Mouse (Mus musculus) bone marrow macrophage, adult 2 months (primary cell): ENCODE results near the gene Mis18a. TPM values are rescaled to one million over a fixed set of nuclear protein-coding genes. Genes with fewer than 3 reads are reported as not detected.

Source experiments
- H3K27ac ChIP-seq: 2 replicates; pipeline ENCODE4 v1.5.1; 2012; ENCODE audit warnings: low read depth, low read length; ENCODE audit not compliant: insufficient read depth
- H3K4me1 ChIP-seq: 2 replicates; pipeline ENCODE4 v1.6.1; 2012; ENCODE audit warnings: low read length; ENCODE audit not compliant: control insufficient read depth, insufficient read depth
- H3K4me3 ChIP-seq: 2 replicates; pipeline ENCODE4 v1.5.1; 2012; ENCODE audit warnings: mild to moderate bottlenecking, low read length, moderate library complexity; ENCODE audit not compliant: insufficient read depth
- CTCF ChIP-seq: IDR thresholded peaks from 2 replicates; pipeline ENCODE4 v1.5.1; 2012; ENCODE audit warnings: low read depth, mild to moderate bottlenecking, low read length, moderate library complexity
- POLR2A ChIP-seq: IDR thresholded peaks from 2 replicates; pipeline ENCODE4 v1.6.1; 2012; ENCODE audit warnings: mild to moderate bottlenecking, low read depth, low read length, borderline replicate concordance
- polyA plus RNA-seq: library from polyadenylated mRNA; stranded (reverse); fragments of >200 nt; gene quantifications from 2 replicates; pipeline ENCODE4 v1.2.4, GENCODE M21; 2012; ENCODE audit not compliant: missing spikeins, insufficient read depth, insufficient read length

Gene Mis18a
- polyA plus RNA-seq, 1 experiment, result 44.4 TPM

DNA sequence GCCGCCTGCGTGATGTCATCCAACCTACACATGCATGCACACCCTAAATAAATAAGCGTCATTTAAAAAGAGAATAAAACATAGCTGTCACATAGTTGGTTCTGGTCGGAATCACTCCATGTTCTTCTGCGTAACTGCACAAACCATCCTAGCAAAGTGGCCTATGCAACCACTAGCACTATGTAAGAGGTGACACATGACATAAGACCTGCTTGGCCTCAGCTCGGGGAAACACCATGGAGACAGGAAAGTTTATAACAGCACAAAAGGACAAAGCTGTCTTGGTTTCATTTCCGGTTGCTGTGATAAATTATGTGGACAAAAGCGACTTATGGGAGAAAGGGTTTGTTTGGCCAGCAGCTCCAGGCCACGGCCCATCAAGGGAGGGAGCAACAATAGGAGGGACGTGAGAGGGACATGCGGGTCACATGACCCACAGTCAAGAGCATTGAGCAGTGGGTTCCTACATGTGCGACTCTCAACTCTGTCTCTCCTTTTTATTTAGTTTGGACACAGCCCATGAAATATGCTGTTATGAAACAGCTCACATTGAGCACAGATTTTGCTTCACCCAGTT is 39.4 kb downstream of the Mis18a start:
- no peaks in the 10 kb centered on the region for H3K4me1 ChIP-seq
- H3K27ac ChIP-seq, result no peak overlapping the region
- H3K4me3 ChIP-seq, result no peak overlapping the region
- no peak for TF ChIP-seq CTCF
- TF ChIP-seq POLR2A, result no peak

DNA sequence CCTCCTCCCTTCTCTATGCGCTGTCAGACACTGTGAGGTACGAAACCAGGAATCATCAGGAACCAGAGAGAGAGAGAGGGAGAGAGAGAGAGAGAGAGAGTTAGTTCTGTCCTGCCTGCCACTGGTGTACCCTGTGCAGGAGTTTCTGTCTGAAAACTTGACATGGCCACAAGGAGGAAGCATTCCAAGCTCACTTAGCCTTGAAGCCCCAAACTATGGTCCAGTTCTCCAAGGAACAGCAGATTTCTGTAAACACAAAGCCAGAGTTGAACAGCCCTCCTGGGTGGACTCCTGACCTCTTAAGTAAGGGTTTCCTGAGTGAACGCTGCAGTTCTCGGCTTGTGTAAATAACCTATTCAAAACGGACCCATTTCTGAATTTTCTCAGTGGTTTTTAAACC is 40.2 kb downstream of the Mis18a start:
- H3K4me1 ChIP-seq, result no peaks in the 10 kb centered on the region
- no peak for TF ChIP-seq POLR2A
- no peak for TF ChIP-seq CTCF
- H3K27ac ChIP-seq, result no peak overlapping the region
- H3K4me3 ChIP-seq, result no peak overlapping the region

DNA sequence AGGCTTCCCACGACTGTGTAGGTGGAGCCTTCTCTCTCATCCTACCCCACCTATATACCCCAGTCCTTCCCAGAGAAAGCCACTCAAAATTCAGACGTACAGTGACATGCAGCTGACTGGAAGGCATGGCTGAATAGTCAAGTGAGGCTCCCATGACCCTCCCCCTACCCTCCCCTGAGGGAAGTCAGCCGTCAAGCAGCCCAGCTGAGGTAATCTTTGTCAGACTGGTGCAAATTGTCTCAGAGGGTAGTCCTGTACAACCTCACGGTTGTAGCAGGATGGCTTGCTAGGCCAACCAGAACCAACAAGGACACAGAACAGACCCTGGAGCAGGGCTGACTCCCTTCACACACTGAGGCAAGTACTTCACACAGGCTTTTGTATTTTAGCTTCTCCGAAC is 43.1 kb downstream of the Mis18a start:
- TF ChIP-seq CTCF (no peak), POLR2A (no peak)
- H3K27ac ChIP-seq, result no peak overlapping the region
- H3K4me3 ChIP-seq, result no peak overlapping the region
- peaks cover 9% of the 10 kb centered on the region; the same call in 1 of the 2 replicates for H3K4me1 ChIP-seq

DNA sequence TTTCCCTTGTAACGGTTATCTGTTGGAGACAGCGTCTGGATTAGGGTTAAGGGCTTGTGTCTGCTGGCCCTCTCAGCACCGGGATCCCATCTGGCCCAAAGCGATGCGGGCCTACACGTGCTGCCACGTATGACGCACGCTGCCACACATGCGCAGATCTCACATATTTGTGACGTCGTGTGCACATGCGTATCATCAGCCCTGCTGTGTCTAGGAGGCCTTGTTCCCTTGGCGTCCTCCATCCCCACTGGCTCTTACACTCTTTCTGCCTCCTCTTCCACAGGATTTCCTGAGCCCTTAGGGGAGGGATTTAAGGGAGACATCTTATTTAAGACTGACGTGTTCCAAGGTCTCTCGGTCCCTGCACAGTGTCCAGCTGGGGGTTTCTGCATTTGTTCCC is 47.2 kb downstream of the Mis18a start:
- Histone ChIP-seq H3K4me3 (no peak overlapping the region), H3K4me1 (peaks cover 25% of the 10 kb centered on the region), H3K27ac (no peak overlapping the region)
- TF ChIP-seq CTCF (no peak), POLR2A (no peak)

DNA sequence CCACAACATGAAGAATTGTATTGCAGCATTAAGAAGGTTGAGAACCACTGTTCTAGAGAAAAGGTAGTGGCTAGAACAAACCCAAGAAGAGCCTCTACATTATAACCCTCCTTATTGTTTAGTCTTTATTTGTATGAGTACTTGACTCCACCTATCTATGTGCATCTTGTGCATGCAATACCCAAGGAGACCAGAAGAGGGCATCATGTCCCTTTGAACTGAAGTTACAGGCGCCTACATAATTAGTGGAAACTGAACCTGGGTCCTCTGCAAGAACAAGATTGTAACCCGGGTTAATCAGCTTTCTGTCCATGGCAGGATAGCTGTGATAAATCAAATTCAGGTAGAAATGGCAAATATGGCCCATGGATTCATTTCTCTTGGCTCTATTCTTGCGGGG is 48.4 kb downstream of the Mis18a start:
- Histone ChIP-seq H3K4me3 (no peak overlapping the region), H3K4me1 (peaks cover 25% of the 10 kb centered on the region), H3K27ac (no peak overlapping the region)
- TF ChIP-seq POLR2A (no peak), CTCF (no peak)

DNA sequence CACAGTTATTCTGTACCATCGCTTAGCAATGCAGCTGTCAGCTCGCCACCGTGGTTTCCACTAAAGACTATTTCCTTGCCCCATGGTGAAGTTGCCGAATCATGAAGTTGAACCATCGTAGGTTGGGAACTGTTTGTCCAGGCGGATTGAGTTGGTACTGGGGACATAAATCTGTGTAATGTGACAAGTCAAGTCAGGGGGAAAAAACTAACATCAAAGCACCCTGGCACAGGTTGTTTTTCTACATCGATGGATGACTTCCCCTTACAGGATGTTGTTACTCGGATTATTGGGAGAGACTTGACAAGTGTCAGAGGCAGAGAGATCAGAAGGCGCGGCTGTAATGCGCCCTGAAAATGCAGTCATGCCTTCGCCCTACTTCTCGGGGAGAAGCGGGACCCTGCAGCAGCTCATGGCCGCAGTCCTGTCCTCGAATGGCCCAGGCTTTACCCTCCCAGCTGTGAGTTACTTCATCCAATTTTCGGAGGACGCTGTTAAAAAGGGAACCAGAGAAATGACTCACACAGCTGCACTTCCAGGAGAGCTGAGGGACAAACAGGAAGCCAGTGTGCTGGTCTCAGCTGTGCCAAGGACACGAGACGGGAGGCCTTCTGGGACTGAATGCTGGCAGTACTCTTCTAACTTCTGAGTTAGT is 50.2 kb downstream of the Mis18a start:
- peak overlapping the region; percentile 96 for H3K27ac ChIP-seq
- peaks cover 25% of the 10 kb centered on the region for H3K4me1 ChIP-seq
- H3K4me3 ChIP-seq, result peak overlapping the region; percentile 46
- TF ChIP-seq CTCF (no peak), POLR2A (no peak)

DNA sequence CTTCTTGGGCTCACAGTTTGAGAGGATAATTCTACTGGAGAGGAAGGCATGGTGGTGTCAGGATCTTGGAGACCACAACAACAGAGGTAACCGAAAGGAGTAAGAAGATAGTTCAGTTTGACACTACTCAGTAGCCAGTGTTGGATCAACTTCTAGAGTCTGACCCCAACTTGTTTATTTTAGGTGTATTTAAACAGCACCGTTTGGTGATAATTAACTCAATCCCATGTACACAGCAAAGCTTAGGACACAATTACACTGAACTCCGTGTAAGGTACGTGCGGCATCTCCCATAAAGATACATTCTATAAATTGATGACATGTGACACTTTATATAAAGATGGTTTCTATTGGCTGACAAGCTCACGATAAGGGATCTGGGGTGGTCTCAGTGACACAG is 52.6 kb downstream of the Mis18a start:
- H3K4me1 ChIP-seq, result peaks cover 16% of the 10 kb centered on the region
- no peak overlapping the region for H3K27ac ChIP-seq
- H3K4me3 ChIP-seq, result no peak overlapping the region
- TF ChIP-seq POLR2A (no peak), CTCF (no peak)

DNA sequence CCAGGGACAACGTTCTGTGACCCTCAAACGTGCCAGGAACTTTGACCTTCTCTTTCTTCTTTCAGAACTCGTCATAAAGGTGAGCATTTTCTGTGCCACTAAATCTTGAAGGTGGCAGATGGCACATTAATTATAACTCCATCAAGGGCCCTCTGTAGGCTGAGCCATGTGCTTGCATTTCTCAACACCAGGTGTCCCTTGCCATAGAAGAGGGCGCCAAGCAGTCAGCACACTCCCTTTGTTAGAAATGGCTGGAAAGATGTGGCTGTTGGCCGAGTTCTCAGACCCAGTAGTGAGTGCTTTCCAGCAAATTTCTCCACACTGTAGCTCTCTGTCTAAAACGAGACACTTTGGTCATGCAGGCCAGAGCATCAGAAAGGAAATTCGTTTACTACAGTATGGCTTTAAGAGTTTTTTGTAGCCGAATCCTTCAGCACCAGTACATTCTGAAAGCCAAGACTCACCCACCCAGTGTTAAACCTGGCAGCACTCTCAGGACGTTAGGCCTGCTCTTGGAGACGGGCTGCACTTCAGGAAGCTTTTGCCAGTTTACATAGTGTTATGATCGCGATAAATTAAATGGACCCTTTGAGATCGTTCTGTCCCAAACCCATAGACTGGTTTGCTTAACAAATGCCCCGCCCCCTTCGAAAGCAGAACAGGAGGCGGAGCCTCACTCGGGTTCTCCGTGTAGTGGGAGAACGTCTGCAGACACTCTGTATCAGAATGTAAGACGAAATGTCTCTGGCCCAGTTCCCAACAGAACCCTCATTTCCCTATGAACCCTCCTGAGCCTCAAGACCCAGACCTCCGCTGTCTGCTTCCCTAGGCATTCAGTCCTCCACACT is 53.5 kb downstream of the Mis18a start:
- peaks cover 16% of the 10 kb centered on the region for H3K4me1 ChIP-seq
- no peak overlapping the region for H3K27ac ChIP-seq
- TF ChIP-seq CTCF (no peak), POLR2A (no peak)
- H3K4me3 ChIP-seq, result no peak overlapping the region

Other genes with a start within 250 kb of the Mis18a start
- not detected in 2 replicates for gene Mrap, start 10.8 kb upstream of the Mis18a start, polyA plus RNA-seq
- 2.3 and 2.8 TPM in 2 replicates for gene Urb1, start 83.0 kb upstream of the Mis18a start, polyA plus RNA-seq
- gene Eva1c, start 99.3 kb upstream of the Mis18a start, polyA plus RNA-seq, result not detected in 2 replicates
- 7.1 and 9.4 TPM in 2 replicates for gene Cfap298, start 207.7 kb upstream of the Mis18a start, polyA plus RNA-seq